Mouse (Mus musculus): ENCODE data around the gene Ccdc157.

- TF ChIP-seq CTCF (IDR thresholded peaks at IDR 0.05; ENCODE audit: low read depth, low read length) (no peak), POLR2AphosphoS5 (IDR thresholded peaks at IDR 0.05; ENCODE audit: insufficient replicate concordance, low read depth, low read length) (no peak), GATA1 (IDR thresholded peaks at IDR 0.05; ENCODE audit: borderline replicate concordance, low read length) (no peak), TAL1 (conservative IDR thresholded peaks at IDR 0.05; ENCODE audit: low read depth, low read length) (no peak), GATA2 (IDR thresholded peaks at IDR 0.05; ENCODE audit: borderline replicate concordance, low read depth, low read length) (no peak)
These were observed 24.3 kb upstream of the Ccdc157 start for GRCm38 (mm10) chr11:4184251-4184952.
